Mouse (Mus musculus): ENCODE data around the gene Nrcam. TPM values are rescaled to one million over a fixed set of nuclear protein-coding genes. Genes with fewer than 3 reads are reported as not detected.

Gene Nrcam
- polyA plus RNA-seq, 1 experiment from 2014 or later: 12.3 TPM

GRCm38 (mm10) chr12:44438884-44439283, 110.2 kb downstream of the Nrcam start:
- no peaks in the 10 kb centered on the region for H3K36me3 ChIP-seq (ENCODE audit: control insufficient read depth, insufficient read depth, low read length)

GRCm38 (mm10) chr12:44440230-44440629, 111.5 kb downstream of the Nrcam start:
- Histone ChIP-seq H3K4me1 (ENCODE audit: control insufficient read depth, insufficient read depth, low read length) (no peaks in the 10 kb centered on the region), H3K4me3 (ENCODE audit: low read length) (no peak overlapping the region), H3K9me3 (ENCODE audit: control insufficient read depth, low read length) (no peaks in the 10 kb centered on the region), H3K36me3 (ENCODE audit: control insufficient read depth, insufficient read depth, low read length) (no peaks in the 10 kb centered on the region), H3K27me3 (ENCODE audit: control insufficient read depth, insufficient read depth, low read length) (no peaks in the 10 kb centered on the region), H3K27ac (ENCODE audit: low read depth, low read length) (no peak overlapping the region), H3K9ac (ENCODE audit: low read depth, low read length) (no peak overlapping the region), H3K4me2 (replicated peaks; ENCODE audit: low read depth, low read length) (no peak overlapping the region)
- ATAC-seq (ENCODE audit: low FRiP score, low TSS enrichment): no peak
- 64% methylated on average over 4 of the region's 4 CpGs for WGBS

More at GRCm38 (mm10) chr12:44438884-44439283, 110.2 kb downstream of the Nrcam start:
- H3K27ac ChIP-seq (ENCODE audit: low read depth, low read length): no peak overlapping the region
- peak overlapping the region; percentile 28; the same call in 1 of the 2 replicates for H3K4me2 ChIP-seq (replicated peaks; ENCODE audit: low read depth, low read length)
- no peaks in the 10 kb centered on the region for H3K4me1 ChIP-seq (ENCODE audit: control insufficient read depth, insufficient read depth, low read length)
- ATAC-seq (ENCODE audit: low FRiP score, low TSS enrichment): no peak
- no peak overlapping the region for H3K9ac ChIP-seq (ENCODE audit: low read depth, low read length)
- no peaks in the 10 kb centered on the region for H3K27me3 ChIP-seq (ENCODE audit: control insufficient read depth, insufficient read depth, low read length)
- H3K4me3 ChIP-seq (ENCODE audit: low read length): no peak overlapping the region
- 10% methylated on average over 8 of the region's 8 CpGs for WGBS
- H3K9me3 ChIP-seq (ENCODE audit: control insufficient read depth, low read length): no peaks in the 10 kb centered on the region

- WGBS: 82% methylated on average over 6 of the region's 6 CpGs
- Histone ChIP-seq H3K4me3 (ENCODE audit: low read length) (no peak overlapping the region), H3K36me3 (ENCODE audit: control insufficient read depth, insufficient read depth, low read length) (no peaks in the 10 kb centered on the region), H3K27me3 (ENCODE audit: control insufficient read depth, insufficient read depth, low read length) (no peaks in the 10 kb centered on the region), H3K27ac (ENCODE audit: low read depth, low read length) (no peak overlapping the region), H3K4me1 (ENCODE audit: control insufficient read depth, insufficient read depth, low read length) (no peaks in the 10 kb centered on the region), H3K4me2 (replicated peaks; ENCODE audit: low read depth, low read length) (no peak overlapping the region), H3K9me3 (ENCODE audit: control insufficient read depth, low read length) (no peaks in the 10 kb centered on the region), H3K9ac (ENCODE audit: low read depth, low read length) (no peak overlapping the region)
- no peak for ATAC-seq (ENCODE audit: low FRiP score, low TSS enrichment)
Measured at GRCm38 (mm10) chr12:44450930-44451329, 122.2 kb downstream of the Nrcam start.

- no peak overlapping the region for H3K4me2 ChIP-seq (replicated peaks; ENCODE audit: low read depth, low read length)
- H3K36me3 ChIP-seq (ENCODE audit: control insufficient read depth, insufficient read depth, low read length): no peaks in the 10 kb centered on the region
- H3K4me3 ChIP-seq (ENCODE audit: low read length): no peak overlapping the region
- H3K9me3 ChIP-seq (ENCODE audit: control insufficient read depth, low read length): no peaks in the 10 kb centered on the region
- no peaks in the 10 kb centered on the region for H3K4me1 ChIP-seq (ENCODE audit: control insufficient read depth, insufficient read depth, low read length)
- WGBS: 55% methylated on average over 1 of the region's 1 CpGs
- no peak overlapping the region for H3K9ac ChIP-seq (ENCODE audit: low read depth, low read length)
- H3K27me3 ChIP-seq (ENCODE audit: control insufficient read depth, insufficient read depth, low read length): no peaks in the 10 kb centered on the region
- no peak for ATAC-seq (ENCODE audit: low FRiP score, low TSS enrichment)
- H3K27ac ChIP-seq (ENCODE audit: low read depth, low read length): no peak overlapping the region
Measured at GRCm38 (mm10) chr12:44451742-44452141, 123.1 kb downstream of the Nrcam start.

DNA sequence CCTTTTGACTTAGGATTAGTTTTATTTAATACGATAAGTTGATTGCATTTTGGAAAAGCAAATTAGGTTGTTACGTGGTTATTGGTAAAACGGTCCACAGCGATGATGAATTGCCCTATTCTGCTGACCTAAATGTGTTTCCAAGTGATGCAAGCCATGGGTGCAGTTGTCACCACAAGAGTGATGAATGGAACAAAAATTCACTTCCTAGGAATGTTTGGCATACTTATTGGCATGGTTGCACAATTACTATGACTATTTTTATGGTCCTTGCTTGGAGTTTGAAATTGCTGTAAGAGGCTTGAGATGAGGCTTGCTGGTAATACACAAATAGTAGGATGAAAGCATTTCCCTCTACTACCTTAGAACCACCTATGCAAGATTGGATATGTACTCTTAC, 125.1 kb downstream of the Nrcam start:
- WGBS: 93% methylated on average over 4 of the region's 4 CpGs
- no peak for ATAC-seq (ENCODE audit: low FRiP score, low TSS enrichment)
- H3K27me3 ChIP-seq (ENCODE audit: control insufficient read depth, insufficient read depth, low read length): no peaks in the 10 kb centered on the region
- H3K4me2 ChIP-seq (replicated peaks; ENCODE audit: low read depth, low read length): no peak overlapping the region
- no peak overlapping the region for H3K9ac ChIP-seq (ENCODE audit: low read depth, low read length)
- H3K9me3 ChIP-seq (ENCODE audit: control insufficient read depth, low read length): no peaks in the 10 kb centered on the region
- H3K27ac ChIP-seq (ENCODE audit: low read depth, low read length): no peak overlapping the region
- H3K4me1 ChIP-seq (ENCODE audit: control insufficient read depth, insufficient read depth, low read length): no peaks in the 10 kb centered on the region
- no peaks in the 10 kb centered on the region for H3K36me3 ChIP-seq (ENCODE audit: control insufficient read depth, insufficient read depth, low read length)
- H3K4me3 ChIP-seq (ENCODE audit: low read length): no peak overlapping the region

DNA sequence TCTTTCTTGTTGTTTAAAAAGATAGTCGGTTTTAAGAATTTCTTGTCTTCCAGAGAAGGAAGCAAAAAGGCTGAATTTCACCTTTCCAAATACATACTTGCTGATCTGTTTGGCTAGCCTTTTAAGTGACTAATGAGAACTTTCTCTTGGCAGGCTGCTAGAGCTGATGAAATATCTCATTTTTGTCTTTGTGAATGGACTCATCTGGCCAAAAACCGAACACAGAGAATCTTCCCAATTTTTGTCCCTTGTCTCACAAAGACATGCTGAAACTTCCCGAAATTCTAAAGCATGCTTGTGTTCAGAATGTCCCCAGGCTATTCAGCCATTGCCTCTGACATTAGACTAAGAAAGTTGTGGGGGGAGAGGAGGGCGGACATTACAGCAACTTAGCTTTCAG, 129.3 kb downstream of the Nrcam start:
- Histone ChIP-seq H3K4me3 (ENCODE audit: low read length) (no peak overlapping the region), H3K27ac (ENCODE audit: low read depth, low read length) (no peak overlapping the region), H3K9me3 (ENCODE audit: control insufficient read depth, low read length) (no peaks in the 10 kb centered on the region), H3K27me3 (ENCODE audit: control insufficient read depth, insufficient read depth, low read length) (no peaks in the 10 kb centered on the region), H3K9ac (ENCODE audit: low read depth, low read length) (no peak overlapping the region), H3K36me3 (ENCODE audit: control insufficient read depth, insufficient read depth, low read length) (no peaks in the 10 kb centered on the region), H3K4me1 (ENCODE audit: control insufficient read depth, insufficient read depth, low read length) (no peaks in the 10 kb centered on the region), H3K4me2 (replicated peaks; ENCODE audit: low read depth, low read length) (no peak overlapping the region)
- ATAC-seq (ENCODE audit: low FRiP score, low TSS enrichment): no peak
- 83% methylated on average over 4 of the region's 4 CpGs for WGBS

DNA sequence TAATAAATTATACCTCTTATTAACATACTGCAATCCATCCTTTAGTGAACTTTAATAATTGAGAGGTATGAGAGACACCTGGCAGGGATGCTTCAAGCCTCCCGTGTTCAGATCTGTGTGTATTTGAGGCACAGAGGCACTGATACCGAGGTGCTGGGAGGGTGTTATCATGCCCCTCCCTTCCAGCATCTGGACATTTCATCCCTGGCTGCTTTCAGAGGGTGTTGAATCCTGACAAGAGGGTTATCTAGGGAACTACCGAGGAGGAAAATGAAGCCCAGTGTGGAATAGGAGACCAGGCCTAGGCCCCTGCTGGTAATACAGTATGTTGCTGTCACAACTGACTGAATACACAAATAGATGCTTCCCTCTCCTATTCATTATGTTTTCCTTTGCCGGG, 133.8 kb downstream of the Nrcam start:
- H3K4me3 ChIP-seq (ENCODE audit: low read length): no peak overlapping the region
- H3K9ac ChIP-seq (ENCODE audit: low read depth, low read length): no peak overlapping the region
- H3K9me3 ChIP-seq (ENCODE audit: control insufficient read depth, low read length): no peaks in the 10 kb centered on the region
- H3K4me1 ChIP-seq (ENCODE audit: control insufficient read depth, insufficient read depth, low read length): 0 out of 2 replicates have a peak, but pooled peaks cover 2% of the 10 kb centered on the region
- H3K36me3 ChIP-seq (ENCODE audit: control insufficient read depth, insufficient read depth, low read length): no peaks in the 10 kb centered on the region
- 39% methylated on average over 4 of the region's 4 CpGs for WGBS
- no peak overlapping the region for H3K27ac ChIP-seq (ENCODE audit: low read depth, low read length)
- H3K4me2 ChIP-seq (replicated peaks; ENCODE audit: low read depth, low read length): no peak overlapping the region
- H3K27me3 ChIP-seq (ENCODE audit: control insufficient read depth, insufficient read depth, low read length): no peaks in the 10 kb centered on the region
- ATAC-seq (ENCODE audit: low FRiP score, low TSS enrichment): peak; percentile 71; the same call in 1 of the 2 replicates

DNA sequence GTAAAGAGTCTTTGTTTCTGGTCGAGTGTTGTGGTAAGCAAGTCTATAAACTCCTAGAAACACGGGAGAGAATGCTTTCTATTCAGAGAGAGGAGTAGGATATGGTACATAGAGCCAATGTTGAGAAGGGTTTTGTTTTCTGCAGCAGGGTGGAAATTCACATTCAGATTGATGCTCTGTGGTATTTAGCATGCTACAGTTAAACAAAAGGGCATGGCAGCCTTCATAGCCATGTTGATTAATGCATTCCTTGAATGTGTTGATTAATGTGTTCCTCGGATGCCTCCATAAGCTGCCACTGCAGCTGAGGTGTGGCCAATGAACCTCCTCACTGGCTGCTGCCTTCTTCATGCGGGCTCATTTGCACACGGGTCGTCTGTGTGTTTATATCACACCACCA, 134.3 kb downstream of the Nrcam start:
- H3K27me3 ChIP-seq (ENCODE audit: control insufficient read depth, insufficient read depth, low read length): no peaks in the 10 kb centered on the region
- H3K4me1 ChIP-seq (ENCODE audit: control insufficient read depth, insufficient read depth, low read length): 0 out of 2 replicates have a peak, but pooled peaks cover 2% of the 10 kb centered on the region
- no peaks in the 10 kb centered on the region for H3K9me3 ChIP-seq (ENCODE audit: control insufficient read depth, low read length)
- WGBS: 57% methylated on average over 6 of the region's 6 CpGs
- no peak overlapping the region for H3K9ac ChIP-seq (ENCODE audit: low read depth, low read length)
- no peak overlapping the region for H3K4me2 ChIP-seq (replicated peaks; ENCODE audit: low read depth, low read length)
- no peak overlapping the region for H3K27ac ChIP-seq (ENCODE audit: low read depth, low read length)
- no peaks in the 10 kb centered on the region for H3K36me3 ChIP-seq (ENCODE audit: control insufficient read depth, insufficient read depth, low read length)
- H3K4me3 ChIP-seq (ENCODE audit: low read length): no peak overlapping the region
- no peak for ATAC-seq (ENCODE audit: low FRiP score, low TSS enrichment)

GRCm38 (mm10) chr12:44471073-44471472, 142.4 kb downstream of the Nrcam start:
- Histone ChIP-seq H3K27me3 (ENCODE audit: control insufficient read depth, insufficient read depth, low read length) (no peaks in the 10 kb centered on the region), H3K9ac (ENCODE audit: low read depth, low read length) (no peak overlapping the region), H3K9me3 (ENCODE audit: control insufficient read depth, low read length) (no peaks in the 10 kb centered on the region), H3K36me3 (ENCODE audit: control insufficient read depth, insufficient read depth, low read length) (no peaks in the 10 kb centered on the region), H3K4me2 (replicated peaks; ENCODE audit: low read depth, low read length) (no peak overlapping the region), H3K27ac (ENCODE audit: low read depth, low read length) (no peak overlapping the region), H3K4me3 (ENCODE audit: low read length) (no peak overlapping the region), H3K4me1 (ENCODE audit: control insufficient read depth, insufficient read depth, low read length) (no peaks in the 10 kb centered on the region)
- 86% methylated on average over 5 of the region's 5 CpGs for WGBS
- no peak for ATAC-seq (ENCODE audit: low FRiP score, low TSS enrichment)

Measured in kidney, embryonic 14.5 days (tissue).